8 mouse cellular contexts compared by ENCODE assay signal in the genomic region with DNA sequence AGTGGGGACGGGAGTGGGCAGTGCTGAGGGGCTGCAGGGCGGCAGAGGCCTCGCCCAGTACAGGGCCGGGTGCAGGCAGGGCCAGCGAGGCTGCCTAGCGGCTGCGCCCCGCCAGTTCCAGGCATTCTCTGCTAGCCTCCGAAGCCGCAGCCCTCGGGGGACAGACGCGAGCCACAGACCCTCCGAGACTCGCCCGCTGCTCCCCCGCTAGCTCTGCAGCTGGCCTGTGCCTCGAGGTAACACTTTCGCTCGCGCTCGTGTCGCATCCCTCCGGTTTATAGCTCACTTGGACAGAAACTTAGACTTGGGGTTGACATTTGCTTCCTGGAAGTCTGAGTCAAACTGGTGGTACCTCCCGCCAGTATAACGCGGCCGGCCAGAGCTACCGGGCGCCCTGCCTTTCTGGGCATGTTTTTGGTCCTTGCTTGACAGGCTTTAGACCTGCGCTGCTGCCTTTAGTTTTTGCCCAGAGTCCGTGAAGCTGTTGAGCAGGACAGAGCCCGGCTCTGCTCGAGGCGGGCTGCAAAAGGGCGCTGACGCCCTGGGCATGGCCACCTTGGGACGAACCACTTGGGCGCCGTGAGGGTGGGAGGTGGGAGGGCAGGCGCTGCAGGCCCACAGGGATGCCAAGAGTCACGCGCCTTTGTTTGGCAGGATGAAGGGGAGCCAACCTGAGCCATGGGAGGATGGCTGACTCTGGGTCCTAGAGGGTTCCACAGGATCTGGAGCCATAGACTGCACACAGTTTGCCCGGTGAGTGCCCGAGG. TPM values are rescaled to one million over a fixed set of nuclear protein-coding genes. Genes with fewer than 3 reads are reported as not detected.
DNase-seq lines count a peak whose midpoint lies in the region; ATAC-seq and TF ChIP-seq lines count a peak whose summit lies in the region.

No protein-coding gene starts in this region.

- TF ChIP-seq POLR2A in limb, embryonic 14.5 days (IDR thresholded peaks at IDR 0.05; ENCODE audit: borderline replicate concordance, extremely low read depth, insufficient read depth, insufficient read length) = no peak

- peaks cover 17% of the 10 kb centered on the region for H3K4me1 ChIP-seq in heart, embryonic 16.5 days (ENCODE audit: control insufficient read depth, insufficient read depth, low read length)
- peaks cover 18% of the 10 kb centered on the region for H3K4me1 ChIP-seq in limb, embryonic 14.5 days (ENCODE audit: control insufficient read depth, insufficient read depth, low read length)
- H3K4me1 ChIP-seq in stomach, postnatal 0 days (replicated peaks; ENCODE audit: control insufficient read depth, insufficient read depth) = 0 out of 2 replicates have a peak, but pooled peaks cover 5% of the 10 kb centered on the region

- no peaks in the 10 kb centered on the region for H3K9me3 ChIP-seq in heart, embryonic 16.5 days (replicated peaks; ENCODE audit: control insufficient read depth, low read length)
- H3K9me3 ChIP-seq in limb, embryonic 14.5 days (ENCODE audit: control insufficient read depth, low read length) = no peaks in the 10 kb centered on the region
- no peaks in the 10 kb centered on the region for H3K9me3 ChIP-seq in stomach, postnatal 0 days (ENCODE audit: control insufficient read depth, low read length)

- DNase-seq in adrenal gland, adult 2 months = peak; percentile 50
- DNase-seq in adrenal gland, postnatal 25 days = no peak
- peak; percentile 16 for DNase-seq in right cerebral cortex, postnatal 14 days
- no peak for DNase-seq in right cerebral cortex, postnatal 4 days
- no peak for DNase-seq in limb, embryonic 14.5 days (ENCODE audit: low spot score)
- no peak for DNase-seq in stomach, postnatal 0 days (ENCODE audit: low spot score)
- no peak for DNase-seq in thymus, postnatal 10 days (ENCODE audit: low spot score in 2 of 2)

- TF ChIP-seq EP300 in stomach, postnatal 0 days (optimal IDR thresholded peaks at IDR 0.05) = no peak

- H3K27ac ChIP-seq in heart, embryonic 16.5 days (ENCODE audit: low read length) = peak overlapping the region; percentile 85
- H3K27ac ChIP-seq in limb, embryonic 14.5 days (replicated peaks; ENCODE audit: low read depth, low read length) = peak overlapping the region; percentile 55; the same call in 1 of the 2 replicates
- peak overlapping the region; percentile 95 for H3K27ac ChIP-seq in stomach, postnatal 0 days (replicated peaks)

- 82% methylated on average over 43 of the region's 45 CpGs for WGBS in heart, embryonic 16.5 days
- WGBS in limb, embryonic 14.5 days = 81% methylated on average over 45 of the region's 45 CpGs
- 80% methylated on average over 45 of the region's 45 CpGs for WGBS in stomach, postnatal 0 days

- H3K27me3 ChIP-seq in heart, embryonic 16.5 days (ENCODE audit: control insufficient read depth, insufficient read depth, low read length) = no peaks in the 10 kb centered on the region
- no peaks in the 10 kb centered on the region for H3K27me3 ChIP-seq in limb, embryonic 14.5 days (ENCODE audit: control insufficient read depth, insufficient read depth, low read length)
- no peaks in the 10 kb centered on the region for H3K27me3 ChIP-seq in stomach, postnatal 0 days (ENCODE audit: control insufficient read depth, insufficient read depth, low read length)

- TF ChIP-seq CTCF in stomach, postnatal 0 days (IDR thresholded peaks at IDR 0.05; ENCODE audit: low read depth) = no peak

- H3K9ac ChIP-seq in heart, embryonic 16.5 days (ENCODE audit: low read length) = peak overlapping the region; percentile 55
- H3K9ac ChIP-seq in limb, embryonic 14.5 days (ENCODE audit: low read depth, low read length, severe bottlenecking) = no peak overlapping the region
- H3K9ac ChIP-seq in stomach, postnatal 0 days (ENCODE audit: low read length) = peak overlapping the region; percentile 60; the same call in 1 of the 2 replicates

- peaks cover 27% of the 10 kb centered on the region for H3K36me3 ChIP-seq in heart, embryonic 16.5 days (ENCODE audit: control insufficient read depth, insufficient read depth)
- peaks cover 28% of the 10 kb centered on the region for H3K36me3 ChIP-seq in limb, embryonic 14.5 days (ENCODE audit: control insufficient read depth, insufficient read depth, low read length)
- peaks cover 24% of the 10 kb centered on the region for H3K36me3 ChIP-seq in stomach, postnatal 0 days (ENCODE audit: control insufficient read depth, insufficient read depth, low read length)

- H3K4me2 ChIP-seq in heart, embryonic 16.5 days (ENCODE audit: low read depth, low read length) = peak overlapping the region; percentile 69; the same call in 1 of the 2 replicates
- peak overlapping the region; percentile 63; the same call in 1 of the 2 replicates for H3K4me2 ChIP-seq in limb, embryonic 14.5 days (replicated peaks; ENCODE audit: low read depth, low read length, severe bottlenecking)
- H3K4me2 ChIP-seq in stomach, postnatal 0 days (replicated peaks; ENCODE audit: low read depth) = peak overlapping the region; percentile 56

- ATAC-seq in heart, embryonic 16.5 days (replicated peaks; ENCODE audit: extremely low read depth, insufficient read depth, low FRiP score) = no peak
- no peak for ATAC-seq in limb, embryonic 14.5 days (ENCODE audit: low FRiP score, low read depth)
- ATAC-seq in stomach, postnatal 0 days (ENCODE audit: low FRiP score, low TSS enrichment) = no peak

- no peak overlapping the region; the same call in 1 of the 2 replicates for H3K4me3 ChIP-seq in heart, embryonic 16.5 days (ENCODE audit: low read length)
- H3K4me3 ChIP-seq in limb, embryonic 14.5 days (replicated peaks; ENCODE audit: low read length) = no peak overlapping the region
- peak overlapping the region; percentile 55; the same call in 1 of the 2 replicates for H3K4me3 ChIP-seq in stomach, postnatal 0 days (ENCODE audit: low read depth, low read length)

RNA-seq across cellular contexts. Expression of gene 1600002K03Rik, which starts 0.8 kb away (rescaled TPM):
- total RNA-seq in adrenal gland, adult 2 months (2021) = 10 to 100 TPM; 14.0 to 21.7 TPM
- polyA plus RNA-seq in adrenal gland, adult 2 months (2012; rRNA removed) = 25.9 and 34.5 TPM in 2 replicates
- 15.6 and 16.7 TPM in 2 replicates for total RNA-seq in adrenal gland, postnatal 25 days (2021)
- 9.7 and 10.7 TPM in 2 replicates for polyA plus RNA-seq in heart, embryonic 16.5 days (2015; fragmentation: Nextera tagmentation; extraction: Ambion mirVana)
- polyA plus RNA-seq in limb, embryonic 14.5 days (2012; rRNA removed) = 10.9 and 15.5 TPM in 2 replicates
- 8.5 and 12.8 TPM in 2 replicates for polyA plus RNA-seq in limb, embryonic 14.5 days (2014; fragmentation: Nextera tagmentation; extraction: Ambion mirVana)
- 13.9 and 14.1 TPM in 2 replicates for polyA plus RNA-seq in stomach, postnatal 0 days (2015; fragmentation: Nextera tagmentation; extraction: Ambion mirVana)

RNA-seq across cellular contexts. Expression of gene Cirbp, which starts 6.2 kb away (rescaled TPM):
- total RNA-seq in adrenal gland, adult 2 months (2021) = 10 to 100 TPM; 30.6 to 77.0 TPM
- 108 and 152 TPM in 2 replicates for polyA plus RNA-seq in adrenal gland, adult 2 months (2012; rRNA removed)
- 49.9 and 142 TPM in 2 replicates for total RNA-seq in adrenal gland, postnatal 25 days (2021)
- polyA plus RNA-seq in heart, embryonic 16.5 days (2015; fragmentation: Nextera tagmentation; extraction: Ambion mirVana) = 85.3 and 87.6 TPM in 2 replicates
- polyA plus RNA-seq in limb, embryonic 14.5 days (2012; rRNA removed) = 286 and 289 TPM in 2 replicates
- 101 and 106 TPM in 2 replicates for polyA plus RNA-seq in limb, embryonic 14.5 days (2014; fragmentation: Nextera tagmentation; extraction: Ambion mirVana)
- 237 and 244 TPM in 2 replicates for polyA plus RNA-seq in stomach, postnatal 0 days (2015; fragmentation: Nextera tagmentation; extraction: Ambion mirVana)

RNA-seq across cellular contexts. Expression of gene Efna2, which starts 7.3 kb away (rescaled TPM):
- total RNA-seq in adrenal gland, adult 2 months (2021) = 1 to 10 TPM; 1.8 to 5.2 TPM
- polyA plus RNA-seq in adrenal gland, adult 2 months (2012; rRNA removed) = 10.2 and 15.6 TPM in 2 replicates
- 2.7 and 5.2 TPM in 2 replicates for total RNA-seq in adrenal gland, postnatal 25 days (2021)
- polyA plus RNA-seq in heart, embryonic 16.5 days (2015; fragmentation: Nextera tagmentation; extraction: Ambion mirVana) = 6.0 and 6.8 TPM in 2 replicates
- polyA plus RNA-seq in limb, embryonic 14.5 days (2012; rRNA removed) = 41.7 and 67.7 TPM in 2 replicates
- 31.5 and 38.6 TPM in 2 replicates for polyA plus RNA-seq in limb, embryonic 14.5 days (2014; fragmentation: Nextera tagmentation; extraction: Ambion mirVana)
- polyA plus RNA-seq in stomach, postnatal 0 days (2015; fragmentation: Nextera tagmentation; extraction: Ambion mirVana) = 6.5 and 7.2 TPM in 2 replicates

RNA-seq across cellular contexts. Expression of gene Midn, which starts 23.9 kb away (rescaled TPM):
- 100 to 1,000 TPM in 1 of 2 experiments, 10 to 100 TPM in 1; 75.8 to 115 TPM for total RNA-seq in adrenal gland, adult 2 months (2021)
- polyA plus RNA-seq in adrenal gland, adult 2 months (2012; rRNA removed) = 233 and 269 TPM in 2 replicates
- 74.1 and 97.4 TPM in 2 replicates for total RNA-seq in adrenal gland, postnatal 25 days (2021)
- 10.3 and 13.0 TPM in 2 replicates for polyA plus RNA-seq in heart, embryonic 16.5 days (2015; fragmentation: Nextera tagmentation; extraction: Ambion mirVana)
- polyA plus RNA-seq in limb, embryonic 14.5 days (2012; rRNA removed) = 108 and 161 TPM in 2 replicates
- polyA plus RNA-seq in limb, embryonic 14.5 days (2014; fragmentation: Nextera tagmentation; extraction: Ambion mirVana) = 33.4 and 39.6 TPM in 2 replicates
- 8.5 and 9.6 TPM in 2 replicates for polyA plus RNA-seq in stomach, postnatal 0 days (2015; fragmentation: Nextera tagmentation; extraction: Ambion mirVana)

RNA-seq across cellular contexts. Expression of gene Cbarp, which starts 31.3 kb away (rescaled TPM):
- 100 to 1,000 TPM in 1 of 2 experiments, 10 to 100 TPM in 1; 74.5 to 118 TPM for total RNA-seq in adrenal gland, adult 2 months (2021)
- polyA plus RNA-seq in adrenal gland, adult 2 months (2012; rRNA removed) = 84.3 and 84.6 TPM in 2 replicates
- 45.4 and 67.9 TPM in 2 replicates for total RNA-seq in adrenal gland, postnatal 25 days (2021)
- 2.5 TPM in 2 replicates for polyA plus RNA-seq in heart, embryonic 16.5 days (2015; fragmentation: Nextera tagmentation; extraction: Ambion mirVana)
- 28.9 and 36.0 TPM in 2 replicates for polyA plus RNA-seq in limb, embryonic 14.5 days (2012; rRNA removed)
- 7.5 and 9.3 TPM in 2 replicates for polyA plus RNA-seq in limb, embryonic 14.5 days (2014; fragmentation: Nextera tagmentation; extraction: Ambion mirVana)
- 4.2 and 4.3 TPM in 2 replicates for polyA plus RNA-seq in stomach, postnatal 0 days (2015; fragmentation: Nextera tagmentation; extraction: Ambion mirVana)

Comparison
In these comparisons a context has a peak if more than half of its experiments do, and no peak if none do; other contexts are left out.
1. DNase-seq: peak in adrenal gland, adult 2 months (single experiment) and right cerebral cortex, postnatal 14 days (single experiment); none in adrenal gland, postnatal 25 days (single experiment), right cerebral cortex, postnatal 4 days (single experiment), limb, embryonic 14.5 days (single experiment), stomach, postnatal 0 days (single experiment) and thymus, postnatal 10 days (0 of 2).
2. Peak in every context shown above with its lines, with median percentiles within 50 percentile points of each other: H3K27ac ChIP-seq and H3K4me2 ChIP-seq.